Mouse (Mus musculus): ENCODE data around the gene Olfr620. TPM values are rescaled to one million over a fixed set of nuclear protein-coding genes. Genes with fewer than 3 reads are reported as not detected.

Olfr620 gene
- total RNA-seq (2021) (not detected), polyA plus RNA-seq (2012; rRNA removed) (not detected in 2 replicates)
- long read RNA-seq = 0 reads

- DNase-seq = no peak
Measured at GRCm38 (mm10) chr7:103612434-103612833, at the start of gene Olfr620. TSS of gene Olfr620 (minus strand) at chr7:103612534.

GRCm38 (mm10) chr7:103644070-103644469 is 31.7 kb upstream of the Olfr620 start:
- DNase-seq = no peak

- no peak for DNase-seq
Measured at GRCm38 (mm10) chr7:103642602-103643001, 30.3 kb upstream of the Olfr620 start, which contains the start of gene Olfr622. TSS of gene Olfr622 (minus strand) at chr7:103642702.

- DNase-seq = no peak
Measured at GRCm38 (mm10) chr7:103636795-103637194, 24.5 kb upstream of the Olfr620 start.

- no peak for DNase-seq
Measured at GRCm38 (mm10) chr7:103607425-103607824, 4.9 kb downstream of the Olfr620 start.

GRCm38 (mm10) chr7:103600275-103600674 is 12.1 kb downstream of the Olfr620 start, which contains the start of gene Olfr619:
TSS of gene Olfr619 (plus strand) at chr7:103600575.
- DNase-seq = no peak

GRCm38 (mm10) chr7:103589803-103590202 is 22.5 kb downstream of the Olfr620 start, which contains the start of gene Olfr618:
TSS of gene Olfr618 (plus strand) at chr7:103590103.
- no peak for DNase-seq

- DNase-seq = no peak
Measured at GRCm38 (mm10) chr7:103572761-103573160, 39.6 kb downstream of the Olfr620 start, which contains the start of gene Olfr617. TSS of gene Olfr617 (plus strand) at chr7:103573061.

- no peak for DNase-seq
Measured at GRCm38 (mm10) chr7:103569043-103569442, 43.3 kb downstream of the Olfr620 start, which contains the start of gene Olfr616. TSS of gene Olfr616 (minus strand) at chr7:103569143.

GRCm38 (mm10) chr7:103555779-103556178 is 56.6 kb downstream of the Olfr620 start, which contains the start of gene Olfr615:
TSS of gene Olfr615 (plus strand) at chr7:103556079.
- DNase-seq = no peak

Small RNA genes lying within 50 kb of the gene (microRNA-seq; reads per million reads assigned to microRNA genes)
- 0 reads per million in 2 experiments for gene Gm26506

Other genes with a start within 250 kb of the Olfr620 start
Only the 30 nearest of the 33 such genes appear.
- gene Olfr603, start 226.4 kb downstream of the Olfr620 start, total RNA-seq (2021) = not detected
- gene Olfr603, start 226.4 kb downstream of the Olfr620 start, polyA plus RNA-seq (2012; rRNA removed) = not detected in 2 replicates
- not detected for gene Usp17lc, start 197.5 kb downstream of the Olfr620 start, total RNA-seq (2021)
- gene Usp17lc, start 197.5 kb downstream of the Olfr620 start, polyA plus RNA-seq (2012; rRNA removed) = not detected in 2 replicates
- not detected for gene Olfr605, start 167.1 kb downstream of the Olfr620 start, total RNA-seq (2021)
- not detected in 2 replicates for gene Olfr605, start 167.1 kb downstream of the Olfr620 start, polyA plus RNA-seq (2012; rRNA removed)
- gene Olfr606, start 163.5 kb downstream of the Olfr620 start, total RNA-seq (2021) = not detected
- not detected in 2 replicates for gene Olfr606, start 163.5 kb downstream of the Olfr620 start, polyA plus RNA-seq (2012; rRNA removed)
- not detected for gene Olfr607, start 148.4 kb downstream of the Olfr620 start, total RNA-seq (2021)
- not detected in 2 replicates for gene Olfr607, start 148.4 kb downstream of the Olfr620 start, polyA plus RNA-seq (2012; rRNA removed)
- gene Olfr608, start 142.7 kb downstream of the Olfr620 start, total RNA-seq (2021) = not detected
- not detected in 2 replicates for gene Olfr608, start 142.7 kb downstream of the Olfr620 start, polyA plus RNA-seq (2012; rRNA removed)
- not detected for gene Olfr609, start 114.5 kb downstream of the Olfr620 start, total RNA-seq (2021)
- not detected in 2 replicates for gene Olfr609, start 114.5 kb downstream of the Olfr620 start, polyA plus RNA-seq (2012; rRNA removed)
- gene Olfr610, start 100.4 kb downstream of the Olfr620 start, total RNA-seq (2021) = not detected
- gene Olfr610, start 100.4 kb downstream of the Olfr620 start, polyA plus RNA-seq (2012; rRNA removed) = not detected in 2 replicates
- not detected for gene Olfr611, start 91.7 kb downstream of the Olfr620 start, total RNA-seq (2021)
- not detected in 2 replicates for gene Olfr611, start 91.7 kb downstream of the Olfr620 start, polyA plus RNA-seq (2012; rRNA removed)
- gene Olfr612, start 69.8 kb downstream of the Olfr620 start, total RNA-seq (2021) = not detected
- gene Olfr612, start 69.8 kb downstream of the Olfr620 start, polyA plus RNA-seq (2012; rRNA removed) = not detected in 2 replicates
- not detected for gene Olfr613, start 64.5 kb downstream of the Olfr620 start, total RNA-seq (2021)
- not detected in 2 replicates for gene Olfr613, start 64.5 kb downstream of the Olfr620 start, polyA plus RNA-seq (2012; rRNA removed)
- gene Olfr615, start 56.5 kb downstream of the Olfr620 start, total RNA-seq (2021) = not detected
- not detected in 2 replicates for gene Olfr615, start 56.5 kb downstream of the Olfr620 start, polyA plus RNA-seq (2012; rRNA removed)
- not detected for gene Olfr616, start 43.4 kb downstream of the Olfr620 start, total RNA-seq (2021)
- gene Olfr616, start 43.4 kb downstream of the Olfr620 start, polyA plus RNA-seq (2012; rRNA removed) = not detected in 2 replicates
- gene Olfr617, start 39.5 kb downstream of the Olfr620 start, total RNA-seq (2021) = not detected
- gene Olfr617, start 39.5 kb downstream of the Olfr620 start, polyA plus RNA-seq (2012; rRNA removed) = not detected in 2 replicates
- not detected for gene Olfr618, start 22.4 kb downstream of the Olfr620 start, total RNA-seq (2021)
- not detected in 2 replicates for gene Olfr618, start 22.4 kb downstream of the Olfr620 start, polyA plus RNA-seq (2012; rRNA removed)
- not detected for gene Olfr619, start 12.0 kb downstream of the Olfr620 start, total RNA-seq (2021)
- not detected in 2 replicates for gene Olfr619, start 12.0 kb downstream of the Olfr620 start, polyA plus RNA-seq (2012; rRNA removed)
- gene Olfr622, start 30.2 kb upstream of the Olfr620 start, total RNA-seq (2021) = not detected
- gene Olfr622, start 30.2 kb upstream of the Olfr620 start, polyA plus RNA-seq (2012; rRNA removed) = not detected in 2 replicates
- gene Olfr623, start 51.2 kb upstream of the Olfr620 start, total RNA-seq (2021) = not detected
- gene Olfr623, start 51.2 kb upstream of the Olfr620 start, polyA plus RNA-seq (2012; rRNA removed) = not detected in 2 replicates
- not detected for gene Olfr624, start 58.7 kb upstream of the Olfr620 start, total RNA-seq (2021)
- gene Olfr624, start 58.7 kb upstream of the Olfr620 start, polyA plus RNA-seq (2012; rRNA removed) = not detected in 2 replicates
- not detected for gene Olfr625-ps1, start 70.2 kb upstream of the Olfr620 start, total RNA-seq (2021)
- not detected in 2 replicates for gene Olfr625-ps1, start 70.2 kb upstream of the Olfr620 start, polyA plus RNA-seq (2012; rRNA removed)
- gene Olfr243, start 102.1 kb upstream of the Olfr620 start, total RNA-seq (2021) = not detected
- not detected in 2 replicates for gene Olfr243, start 102.1 kb upstream of the Olfr620 start, polyA plus RNA-seq (2012; rRNA removed)
- gene Olfr628, start 117.8 kb upstream of the Olfr620 start, total RNA-seq (2021) = not detected
- not detected in 2 replicates for gene Olfr628, start 117.8 kb upstream of the Olfr620 start, polyA plus RNA-seq (2012; rRNA removed)
- gene Olfr629, start 132.4 kb upstream of the Olfr620 start, total RNA-seq (2021) = not detected
- gene Olfr629, start 132.4 kb upstream of the Olfr620 start, polyA plus RNA-seq (2012; rRNA removed) = not detected in 2 replicates
- gene Olfr630, start 144.8 kb upstream of the Olfr620 start, total RNA-seq (2021) = not detected
- gene Olfr630, start 144.8 kb upstream of the Olfr620 start, polyA plus RNA-seq (2012; rRNA removed) = not detected in 2 replicates
- not detected for gene Olfr69, start 159.1 kb upstream of the Olfr620 start, total RNA-seq (2021)
- gene Olfr69, start 159.1 kb upstream of the Olfr620 start, polyA plus RNA-seq (2012; rRNA removed) = not detected in 2 replicates
- not detected for gene Olfr68, start 167.2 kb upstream of the Olfr620 start, total RNA-seq (2021)
- gene Olfr68, start 167.2 kb upstream of the Olfr620 start, polyA plus RNA-seq (2012; rRNA removed) = not detected in 2 replicates
- not detected for gene Olfr67, start 179.3 kb upstream of the Olfr620 start, total RNA-seq (2021)
- not detected in 2 replicates for gene Olfr67, start 179.3 kb upstream of the Olfr620 start, polyA plus RNA-seq (2012; rRNA removed)
- gene Hbb-bt, start 201.5 kb upstream of the Olfr620 start, total RNA-seq (2021) = 100 to 1,000 TPM; 120 to 218 TPM
- gene Hbb-bt, start 201.5 kb upstream of the Olfr620 start, polyA plus RNA-seq (2012; rRNA removed) = 48.3 and 61.8 TPM in 2 replicates
- gene Hbb-bs, start 215.6 kb upstream of the Olfr620 start, total RNA-seq (2021) = 1,000 to 10,000 TPM; 1,531 to 2,097 TPM
- gene Hbb-bs, start 215.6 kb upstream of the Olfr620 start, polyA plus RNA-seq (2012; rRNA removed) = 569 and 814 TPM in 2 replicates
- not detected for gene Hbb-bh2, start 228.0 kb upstream of the Olfr620 start, total RNA-seq (2021)
- gene Hbb-bh2, start 228.0 kb upstream of the Olfr620 start, polyA plus RNA-seq (2012; rRNA removed) = not detected in 2 replicates